Mouse (Mus musculus) right cerebral cortex, postnatal 10 days (tissue): Measurements from ENCODE around the gene Slx1b.
A peak's percentile ranks its signal among the peaks of the same experiment; 100 is the strongest.
"Not testable (repeated sequence)": the region's sequence is repeated elsewhere in the genome, so short reads cannot be mapped to it uniquely, and the experiment has no call there.

ENCODE experiments used
- DNase-seq, 2 experiments: peaks; one replicate each; pipeline ENCODE4 v3.0.0; 2021; ENCODE audit warnings: low spot score in 2 of 2

Gene Slx1b

GRCm38 (mm10) chr7:126702861-126703756, 7.5 kb upstream of the Slx1b start:
- DNase-seq: peak; percentile 40 to 49

GRCm38 (mm10) chr7:126702358-126702757, 6.8 kb upstream of the Slx1b start:
- peak; percentile 48 to 61 for DNase-seq

GRCm38 (mm10) chr7:126701559-126702357, 6.2 kb upstream of the Slx1b start:
- DNase-seq: no peak

GRCm38 (mm10) chr7:126701070-126701469, 5.5 kb upstream of the Slx1b start:
- DNase-seq: peak; percentile 92 to 95

- peak in 1 of 2 experiments; percentile 41 for DNase-seq
Observed at GRCm38 (mm10) chr7:126700063-126701015, 4.8 kb upstream of the Slx1b start.

GRCm38 (mm10) chr7:126697838-126698237, 2.3 kb upstream of the Slx1b start:
- DNase-seq: no peak

- no peak for DNase-seq
Observed at GRCm38 (mm10) chr7:126696886-126697285, 1.3 kb upstream of the Slx1b start.

GRCm38 (mm10) chr7:126696303-126696702, 719 bp upstream of the Slx1b start:
- DNase-seq: no peak

GRCm38 (mm10) chr7:126695210-126695611, 373 bp downstream of the Slx1b start, which contains the start of gene Bola2:
Bola2 (plus strand) TSS chr7:126695401.
- peak; percentile 77 to 84 for DNase-seq

GRCm38 (mm10) chr7:126694441-126695051, 1.0 kb downstream of the Slx1b start:
- no peak for DNase-seq

- DNase-seq: no peak
Observed at GRCm38 (mm10) chr7:126693781-126694180, 1.8 kb downstream of the Slx1b start.

- DNase-seq: peak; percentile 88 to 89
Observed at GRCm38 (mm10) chr7:126693256-126693655, 2.3 kb downstream of the Slx1b start.

- peak in 1 of 2 experiments; percentile 42 for DNase-seq
Observed at GRCm38 (mm10) chr7:126692426-126692825, 3.2 kb downstream of the Slx1b start.

GRCm38 (mm10) chr7:126691676-126692075, 3.9 kb downstream of the Slx1b start:
- DNase-seq: no peak

- DNase-seq: no peak
Observed at GRCm38 (mm10) chr7:126690737-126691136, 4.8 kb downstream of the Slx1b start.

- no peak for DNase-seq
Observed at GRCm38 (mm10) chr7:126689021-126689420, 6.6 kb downstream of the Slx1b start.

GRCm38 (mm10) chr7:126688156-126688555, 7.4 kb downstream of the Slx1b start:
- DNase-seq: not testable (repeated sequence)

GRCm38 (mm10) chr7:126681221-126681620, 14.4 kb downstream of the Slx1b start:
- DNase-seq: no peak

- DNase-seq: no peak
Observed at GRCm38 (mm10) chr7:126679683-126680082, 15.9 kb downstream of the Slx1b start.

- DNase-seq: no peak
Observed at GRCm38 (mm10) chr7:126678545-126679341, 16.8 kb downstream of the Slx1b start.
